ENCODE assay signal across 22 mouse cellular contexts in genomic region chr9:32489315-32489714, GRCm38 (mm10). TPM values are rescaled to one million over a fixed set of nuclear protein-coding genes. Genes with fewer than 3 reads are reported as not detected.
DNase-seq lines count a peak whose midpoint lies in the region; ATAC-seq lines count a peak whose summit lies in the region.
"Had no signal": no experiment of that assay in that cellular context is flagged by ENCODE, and none has a peak within 500 bp of the region (broad histone marks: within the 10 kb centered on the region; RNA-seq: fewer than 3 reads in every experiment).

No protein-coding gene starts in this region.

- 62% methylated on average over 4 of the region's 4 CpGs for WGBS in forebrain, embryonic 14.5 days
- WGBS in forebrain, embryonic 15.5 days = 61% methylated on average over 4 of the region's 4 CpGs
- 54% methylated on average over 4 of the region's 4 CpGs for WGBS in embryonic facial prominence, embryonic 11.5 days
- WGBS in hindbrain, embryonic 13.5 days = 62% methylated on average over 4 of the region's 4 CpGs

- H3K27me3 ChIP-seq in forebrain, embryonic 14.5 days (replicated peaks; ENCODE audit: control insufficient read depth, insufficient read depth, low read length) = no peaks in the 10 kb centered on the region
- H3K27me3 ChIP-seq in forebrain, embryonic 15.5 days = no peaks in the 10 kb centered on the region
- H3K27me3 ChIP-seq in embryonic facial prominence, embryonic 11.5 days (ENCODE audit: control insufficient read depth, insufficient read depth, low read length) = no peaks in the 10 kb centered on the region
- no peaks in the 10 kb centered on the region for H3K27me3 ChIP-seq in hindbrain, embryonic 13.5 days
- H3K27me3 ChIP-seq: embryonic facial prominence, embryonic 12.5 days; heart, embryonic 15.5 days; kidney, embryonic 15.5 days; limb, embryonic 15.5 days; liver, embryonic 15.5 days; lung, embryonic 15.5 days had no signal

- no peak overlapping the region for H3K9ac ChIP-seq in forebrain, embryonic 14.5 days (ENCODE audit: low read length)
- H3K9ac ChIP-seq in forebrain, embryonic 15.5 days (replicated peaks) = no peak overlapping the region
- no peak overlapping the region for H3K9ac ChIP-seq in embryonic facial prominence, embryonic 11.5 days (replicated peaks; ENCODE audit: low read length)
- H3K9ac ChIP-seq in hindbrain, embryonic 13.5 days = no peak overlapping the region
- H3K9ac ChIP-seq: embryonic facial prominence, embryonic 12.5 days; heart, embryonic 15.5 days; kidney, embryonic 15.5 days; limb, embryonic 15.5 days; liver, embryonic 15.5 days; lung, embryonic 15.5 days had no signal

- no peak for ATAC-seq in forebrain, embryonic 14.5 days
- ATAC-seq in forebrain, embryonic 15.5 days (replicated peaks) = no peak
- no peak for ATAC-seq in embryonic facial prominence, embryonic 11.5 days (replicated peaks; ENCODE audit: insufficient number of reproducible peaks, low FRiP score, low TSS enrichment, low read depth)
- ATAC-seq in megakaryocyte progenitor cell, adult 5-6 weeks (replicated peaks; ENCODE audit: poor library complexity) = no peak
- no peak for ATAC-seq in hindbrain, embryonic 13.5 days (ENCODE audit: low FRiP score)

- no peaks in the 10 kb centered on the region for H3K4me1 ChIP-seq in forebrain, embryonic 14.5 days (ENCODE audit: control insufficient read depth, insufficient read depth, low read length)
- H3K4me1 ChIP-seq in forebrain, embryonic 15.5 days = no peaks in the 10 kb centered on the region
- no peaks in the 10 kb centered on the region for H3K4me1 ChIP-seq in embryonic facial prominence, embryonic 11.5 days (ENCODE audit: control insufficient read depth, insufficient read depth, low read length)
- no peaks in the 10 kb centered on the region for H3K4me1 ChIP-seq in hindbrain, embryonic 13.5 days (replicated peaks)
- H3K4me1 ChIP-seq: liver, embryonic 15.5 days had no signal

- H3K4me3 ChIP-seq in forebrain, embryonic 14.5 days (ENCODE audit: low read depth, low read length) = no peak overlapping the region
- H3K4me3 ChIP-seq in forebrain, embryonic 15.5 days = no peak overlapping the region
- no peak overlapping the region for H3K4me3 ChIP-seq in embryonic facial prominence, embryonic 11.5 days (ENCODE audit: low read depth, low read length)
- no peak overlapping the region for H3K4me3 ChIP-seq in hindbrain, embryonic 13.5 days
- H3K4me3 ChIP-seq: embryonic facial prominence, embryonic 12.5 days; heart, embryonic 15.5 days; kidney, embryonic 15.5 days; limb, embryonic 15.5 days; liver, embryonic 15.5 days; lung, embryonic 15.5 days had no signal

- no peaks in the 10 kb centered on the region for H3K9me3 ChIP-seq in forebrain, embryonic 14.5 days (replicated peaks; ENCODE audit: control insufficient read depth, low read length)
- H3K9me3 ChIP-seq in forebrain, embryonic 15.5 days = no peaks in the 10 kb centered on the region
- no peaks in the 10 kb centered on the region for H3K9me3 ChIP-seq in embryonic facial prominence, embryonic 11.5 days (replicated peaks; ENCODE audit: control insufficient read depth, low read length)
- H3K9me3 ChIP-seq in hindbrain, embryonic 13.5 days = no peaks in the 10 kb centered on the region
- H3K9me3 ChIP-seq: embryonic facial prominence, embryonic 12.5 days; heart, embryonic 15.5 days; kidney, embryonic 15.5 days; limb, embryonic 15.5 days; liver, embryonic 15.5 days; lung, embryonic 15.5 days had no signal

- H3K36me3 ChIP-seq in forebrain, embryonic 14.5 days (ENCODE audit: control insufficient read depth, insufficient read depth, low read length) = no peaks in the 10 kb centered on the region
- no peaks in the 10 kb centered on the region for H3K36me3 ChIP-seq in forebrain, embryonic 15.5 days
- no peaks in the 10 kb centered on the region for H3K36me3 ChIP-seq in embryonic facial prominence, embryonic 11.5 days (replicated peaks; ENCODE audit: control insufficient read depth, insufficient read depth, low read depth, low read length)
- H3K36me3 ChIP-seq in hindbrain, embryonic 13.5 days = no peaks in the 10 kb centered on the region
- H3K36me3 ChIP-seq: embryonic facial prominence, embryonic 12.5 days; heart, embryonic 15.5 days; kidney, embryonic 15.5 days; limb, embryonic 15.5 days; liver, embryonic 15.5 days; lung, embryonic 15.5 days had no signal

- peak; percentile 28 for DNase-seq in forebrain, embryonic 14.5 days (ENCODE audit: low spot score)
- DNase-seq in thymus, postnatal 14 days = peak; percentile 52
- no peak for DNase-seq in thymus, postnatal 10 days (ENCODE audit: low spot score in 2 of 2)
- DNase-seq in embryonic facial prominence, embryonic 11.5 days (ENCODE audit: low spot score) = peak; percentile 36
- no peak for DNase-seq in heart, postnatal 25 days (ENCODE audit: low spot score)
- DNase-seq: adrenal gland, postnatal 10 days; cerebellum, adult 9-11 months; heart, postnatal 4 days; kidney, adult 11 months; kidney, postnatal 4 days; lung, postnatal 4 days had no signal

- no peak overlapping the region for H3K27ac ChIP-seq in forebrain, embryonic 14.5 days (ENCODE audit: low read depth, low read length)
- no peak overlapping the region for H3K27ac ChIP-seq in forebrain, embryonic 15.5 days (replicated peaks)
- H3K27ac ChIP-seq in embryonic facial prominence, embryonic 11.5 days (replicated peaks; ENCODE audit: low read depth, low read length) = no peak overlapping the region
- no peak overlapping the region for H3K27ac ChIP-seq in hindbrain, embryonic 13.5 days
- H3K27ac ChIP-seq: embryonic facial prominence, embryonic 12.5 days; heart, embryonic 15.5 days; kidney, embryonic 15.5 days; limb, embryonic 15.5 days; liver, embryonic 15.5 days; lung, embryonic 15.5 days; stomach, postnatal 0 days had no signal

- intact Hi-C loops in heart, postnatal 25 days (cut with DNase I) = no loop called here

- no peak overlapping the region for H3K4me2 ChIP-seq in forebrain, embryonic 14.5 days (ENCODE audit: low read length)
- H3K4me2 ChIP-seq in forebrain, embryonic 15.5 days (replicated peaks) = no peak overlapping the region
- H3K4me2 ChIP-seq in embryonic facial prominence, embryonic 11.5 days (ENCODE audit: low read depth, low read length) = no peak overlapping the region
- H3K4me2 ChIP-seq in hindbrain, embryonic 13.5 days = no peak overlapping the region
- H3K4me2 ChIP-seq: embryonic facial prominence, embryonic 12.5 days; heart, embryonic 15.5 days; kidney, embryonic 15.5 days; limb, embryonic 15.5 days; liver, embryonic 15.5 days; lung, embryonic 15.5 days; midbrain, embryonic 11.5 days had no signal

RNA-seq across cellular contexts. Expression of gene Fli1, which starts 53.3 kb away (rescaled TPM):
- 5.5 and 6.2 TPM in 2 replicates for polyA plus RNA-seq in forebrain, embryonic 14.5 days (2014; fragmentation: Nextera tagmentation; extraction: Ambion mirVana)
- 6.1 and 6.2 TPM in 2 replicates for polyA plus RNA-seq in forebrain, embryonic 15.5 days (2015; fragmentation: Nextera tagmentation; extraction: Ambion mirVana)
- polyA plus RNA-seq in embryonic facial prominence, embryonic 11.5 days (2014; fragmentation: Nextera tagmentation; extraction: Ambion mirVana) = 42.1 and 48.0 TPM in 2 replicates
- total RNA-seq in heart, postnatal 25 days (2021) = 10 to 100 TPM; 26.4 to 28.2 TPM
- 80.2 and 93.2 TPM in 2 replicates for total RNA-seq in megakaryocyte progenitor cell, adult 5-6 weeks (2015)
- total RNA-seq in megakaryocyte progenitor cell, adult 5-6 weeks (2017) = 104 and 107 TPM in 2 replicates
- polyA plus RNA-seq in hindbrain, embryonic 13.5 days (2015; fragmentation: Nextera tagmentation; extraction: Ambion mirVana) = 8.7 and 9.3 TPM in 2 replicates

Comparison
In these comparisons a context has a peak if more than half of its experiments do, and no peak if none do; other contexts are left out.
1. DNase-seq: peak in forebrain, embryonic 14.5 days (single experiment), thymus, postnatal 14 days (single experiment) and embryonic facial prominence, embryonic 11.5 days (single experiment); none in thymus, postnatal 10 days (0 of 2) and heart, postnatal 25 days (single experiment).